Mouse (Mus musculus): Measurements from ENCODE around the gene Arhgef26.

DNA sequence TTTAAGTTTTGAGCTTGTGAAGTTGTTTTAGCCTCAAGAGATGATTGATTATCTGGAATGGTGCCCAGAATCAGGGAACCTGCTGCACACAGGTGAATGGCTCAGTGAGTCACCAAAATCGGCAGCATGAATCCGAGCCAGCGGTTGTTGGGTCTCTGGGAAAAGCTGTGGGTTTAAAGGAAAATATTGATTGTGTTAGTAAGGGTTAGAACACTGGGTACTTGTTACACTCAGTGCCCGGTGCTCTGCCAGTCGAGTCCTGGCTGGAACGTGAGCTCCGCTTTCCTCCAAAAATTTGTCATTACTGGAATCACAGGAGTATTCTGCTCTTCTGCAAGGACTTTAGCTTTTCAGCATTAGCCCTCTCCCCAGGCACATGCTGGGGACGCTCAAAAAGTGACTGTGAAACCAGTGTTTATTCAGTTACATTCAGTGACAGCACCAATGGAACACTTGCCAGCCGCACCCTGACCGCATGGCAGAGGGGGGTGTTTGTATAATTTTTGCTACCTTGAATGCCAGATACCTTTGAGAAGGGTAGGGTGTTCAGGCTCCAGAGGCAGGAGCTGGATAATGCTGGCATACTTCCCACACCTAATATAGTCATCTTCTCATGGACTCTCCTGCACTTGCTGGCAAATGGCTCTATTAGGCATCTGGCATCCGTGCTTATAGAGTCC is 11.2 kb downstream of the Arhgef26 start:
- TF ChIP-seq POLR2A (IDR thresholded peaks at IDR 0.05; ENCODE audit: borderline replicate concordance, insufficient read depth, low read length) (no peak), CTCF (IDR thresholded peaks at IDR 0.05; ENCODE audit: borderline replicate concordance, insufficient read depth, low read depth, low read length) (no peak)

Data from cerebellum, adult 2 months (tissue).